Mouse (Mus musculus): ENCODE data around the gene Pou4f2. TPM values are rescaled to one million over a fixed set of nuclear protein-coding genes. Genes with fewer than 3 reads are reported as not detected.

Pou4f2 gene
- polyA plus RNA-seq, 1 experiment, result not detected

DNA sequence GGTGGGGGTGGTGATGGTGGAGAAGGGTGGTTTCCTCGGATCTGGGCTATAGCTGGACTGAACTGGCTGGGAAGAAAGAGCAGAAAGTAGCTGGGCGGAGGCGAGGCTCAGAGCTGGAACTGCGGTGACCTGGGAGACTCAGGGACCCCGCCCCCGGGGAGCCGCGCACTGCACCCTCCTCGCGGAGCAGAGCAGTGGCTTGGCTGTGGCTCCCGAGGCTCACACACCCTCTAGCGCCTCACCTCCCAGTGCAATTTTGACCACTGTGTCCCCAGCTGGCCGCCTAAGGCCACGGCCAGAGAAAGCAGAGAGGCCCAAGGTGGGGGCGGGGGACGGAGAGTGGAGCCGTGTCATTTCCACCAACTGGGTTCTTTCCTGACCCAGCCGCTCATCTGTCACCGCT is 16.3 kb downstream of the Pou4f2 start:
- no peak for DNase-seq (ENCODE audit: low read depth in 1 of 2, low spot score in 2 of 2)
- Histone ChIP-seq H3K27me3 (ENCODE audit: control insufficient read depth, insufficient read depth, low read length) (peaks cover 7% of the 10 kb centered on the region), H3K36me3 (ENCODE audit: control insufficient read depth, insufficient read depth, low read length) (no peaks in the 10 kb centered on the region), H3K4me1 (ENCODE audit: control insufficient read depth, insufficient read depth, insufficient read length) (no peaks in the 10 kb centered on the region), H3K4me3 (ENCODE audit: extremely low read depth, insufficient read depth, insufficient read length) (no peak overlapping the region), H3K27ac (ENCODE audit: insufficient read depth, low read length) (no peak overlapping the region)
- TF ChIP-seq CTCF (IDR thresholded peaks at IDR 0.05; ENCODE audit: extremely low read depth, insufficient read depth, insufficient read length, insufficient replicate concordance), result no peak
- TF ChIP-seq POLR2A (IDR thresholded peaks at IDR 0.05; ENCODE audit: low read depth, low read length), result no peak
- WGBS, result 3% methylated on average over 19 of the region's 19 CpGs

GRCm38 (mm10) chr8:78419272-78419671 is 17.2 kb downstream of the Pou4f2 start:
- no peak for DNase-seq (ENCODE audit: low read depth in 1 of 2, low spot score in 2 of 2)
- H3K4me3 ChIP-seq (ENCODE audit: extremely low read depth, insufficient read depth, insufficient read length), result no peak overlapping the region
- 35% methylated on average over 4 of the region's 4 CpGs for WGBS
- H3K27ac ChIP-seq (ENCODE audit: insufficient read depth, low read length), result no peak overlapping the region
- H3K36me3 ChIP-seq (ENCODE audit: control insufficient read depth, insufficient read depth, low read length), result no peaks in the 10 kb centered on the region
- no peaks in the 10 kb centered on the region for H3K4me1 ChIP-seq (ENCODE audit: control insufficient read depth, insufficient read depth, insufficient read length)
- TF ChIP-seq CTCF (IDR thresholded peaks at IDR 0.05; ENCODE audit: extremely low read depth, insufficient read depth, insufficient read length, insufficient replicate concordance) (no peak), POLR2A (IDR thresholded peaks at IDR 0.05; ENCODE audit: low read depth, low read length) (no peak)
- peaks cover 7% of the 10 kb centered on the region for H3K27me3 ChIP-seq (ENCODE audit: control insufficient read depth, insufficient read depth, low read length)

DNA sequence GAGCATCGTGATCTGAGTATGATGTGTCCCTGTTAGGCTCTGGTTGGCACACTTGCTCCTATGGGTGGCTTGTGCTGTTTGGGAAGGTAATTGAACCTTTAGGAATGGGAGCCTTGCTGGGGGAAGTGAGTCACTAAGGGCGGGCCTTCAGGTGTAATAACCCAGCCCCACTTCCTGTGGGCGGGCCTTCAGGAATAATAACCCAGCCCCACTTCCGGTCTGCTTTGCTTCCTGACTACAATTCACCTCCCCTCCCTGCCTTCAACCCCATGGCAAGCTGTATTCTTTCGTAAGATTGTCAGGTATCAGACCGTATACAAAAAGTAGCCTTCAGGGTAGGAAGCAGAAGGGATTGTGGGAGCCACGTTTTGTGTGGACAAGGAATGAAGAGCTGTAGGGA is 45.7 kb downstream of the Pou4f2 start:
- no peak for DNase-seq (ENCODE audit: low read depth in 1 of 2, low spot score in 2 of 2)

More for the DNA sequence above, 45.7 kb downstream of the Pou4f2 start:
- TF ChIP-seq CTCF (IDR thresholded peaks at IDR 0.05; ENCODE audit: extremely low read depth, insufficient read depth, insufficient read length, insufficient replicate concordance) (no peak), POLR2A (IDR thresholded peaks at IDR 0.05; ENCODE audit: low read depth, low read length) (no peak)
- no peaks in the 10 kb centered on the region for H3K27me3 ChIP-seq (ENCODE audit: control insufficient read depth, insufficient read depth, low read length)
- no peak overlapping the region for H3K27ac ChIP-seq (ENCODE audit: insufficient read depth, low read length)
- no peak overlapping the region for H3K4me3 ChIP-seq (ENCODE audit: extremely low read depth, insufficient read depth, insufficient read length)
- H3K4me1 ChIP-seq (ENCODE audit: control insufficient read depth, insufficient read depth, insufficient read length), result no peaks in the 10 kb centered on the region
- 84% methylated on average over 7 of the region's 7 CpGs for WGBS
- H3K36me3 ChIP-seq (ENCODE audit: control insufficient read depth, insufficient read depth, low read length), result no peaks in the 10 kb centered on the region

Other genes starting within 250 kb of the Pou4f2 start
- gene Ttc29, start 223.3 kb downstream of the Pou4f2 start, polyA plus RNA-seq (2012; rRNA removed), result not detected in 2 replicates
- 22.2 and 23.2 TPM in 2 replicates for gene Rbmxl1, start 72.3 kb upstream of the Pou4f2 start, polyA plus RNA-seq (2012; rRNA removed)
- 10.1 and 10.7 TPM in 2 replicates for gene Slc10a7, start 72.7 kb upstream of the Pou4f2 start, polyA plus RNA-seq (2012; rRNA removed)